Mouse (Mus musculus): Measurements from ENCODE around the gene Gm49322. TPM values are rescaled to one million over a fixed set of nuclear protein-coding genes. Genes with fewer than 3 reads are reported as not detected.
A peak's percentile ranks its signal among the peaks of the same experiment; 100 is the strongest.

The Gm49322 gene
- total and polyA plus RNA-seq, 3 experiments: 0.28 to 1.8 (median 1.1) TPM

DNA sequence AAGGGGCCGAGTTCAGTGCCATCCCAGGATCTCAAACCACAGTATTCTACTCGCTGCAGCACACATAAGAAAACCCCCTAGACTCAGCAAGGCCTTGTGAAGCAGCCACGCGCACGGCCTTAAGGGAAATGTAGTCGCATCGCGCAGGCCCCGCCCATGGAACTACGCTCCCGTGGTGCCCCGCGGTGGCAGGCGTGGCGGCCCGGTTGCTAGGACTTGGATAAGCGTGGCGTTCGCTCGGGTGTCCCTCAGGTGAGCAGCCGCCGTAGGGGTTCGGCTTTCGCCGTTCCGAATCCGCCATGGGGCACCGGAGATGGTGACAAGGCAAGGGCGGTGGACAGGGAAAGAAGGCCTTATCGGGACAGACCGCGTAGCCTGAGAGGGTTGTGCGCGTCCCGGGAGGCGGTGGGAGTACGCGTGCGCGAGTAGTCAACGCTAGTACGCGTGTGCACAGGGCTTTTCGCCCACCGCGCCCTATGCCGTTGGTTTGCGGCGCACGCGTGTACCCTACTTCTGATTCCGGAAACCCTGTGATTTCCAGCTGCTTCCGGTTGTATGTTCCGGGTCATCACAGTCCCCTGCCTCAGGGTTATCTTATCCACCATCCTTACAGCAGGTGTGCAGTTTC is 3.0 kb upstream of the Gm49322 start, which contains the start of the genes Scamp4 and Adat3 (continued):
- TF ChIP-seq UBTF (IDR thresholded peaks at IDR 0.05; ENCODE audit: low read depth, low read length): no peak
- no peak for TF ChIP-seq SMC3 (IDR thresholded peaks at IDR 0.05; ENCODE audit: low read depth, low read length)
- TF ChIP-seq MAFK (IDR thresholded peaks at IDR 0.05; ENCODE audit: insufficient replicate concordance, low read length): 0 out of 2 replicates have a peak, but pooled peaks have one; percentile 27
- peak; percentile 89 for TF ChIP-seq HCFC1 (IDR thresholded peaks at IDR 0.05; ENCODE audit: low read depth, low read length)
- TF ChIP-seq CHD2 (IDR thresholded peaks at IDR 0.05; ENCODE audit: low read length): peak; percentile 18; the same call in 1 of the 2 replicates
- TF ChIP-seq GABPA (IDR thresholded peaks at IDR 0.05; ENCODE audit: insufficient replicate concordance, low read depth, low read length): peak; percentile 19; the same call in 1 of the 2 replicates
- no peak for TF ChIP-seq CHD1 (IDR thresholded peaks at IDR 0.05; ENCODE audit: low read depth, low read length)
- TF ChIP-seq MXI1 (IDR thresholded peaks at IDR 0.05; ENCODE audit: low read depth, low read length): peak; percentile 97

DNA sequence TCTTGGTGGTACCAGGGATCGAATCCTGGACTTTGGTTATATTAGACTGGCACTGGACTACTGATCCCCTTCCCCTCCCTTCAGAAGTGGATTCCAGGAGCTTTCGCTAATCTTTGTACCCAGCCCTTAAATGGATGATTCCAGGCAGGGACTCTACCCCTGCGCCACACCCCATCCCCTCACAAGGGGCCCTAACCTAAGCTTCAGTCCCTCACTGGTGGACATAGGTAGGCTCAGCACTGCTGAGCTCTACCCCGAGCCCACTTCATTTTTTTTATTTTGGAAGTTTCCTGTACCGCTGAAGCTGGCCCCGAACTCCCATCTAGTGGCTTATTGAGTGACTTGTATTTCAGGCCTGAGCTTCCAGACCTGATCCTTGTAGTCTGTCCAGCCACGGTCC is 2.5 kb upstream of the Gm49322 start:
- Histone ChIP-seq H3K27me3 (replicated peaks) (no peaks in the 10 kb centered on the region), H3K4me1 (ENCODE audit: control insufficient read depth in 1 of 2, insufficient read depth in 2 of 2) (peaks cover 15 to 32% of the 10 kb centered on the region in 2 experiments), H3K9me3 (replicated peaks; ENCODE audit: low read length) (no peaks in the 10 kb centered on the region), H3K4me3 (replicated peaks in 1 of 3; ENCODE audit: low read depth in 2 of 3, low read length in 2 of 3, poor library complexity in 1 of 3) (peak overlapping the region; percentile 60 to 92 (median 89)), H3K9ac (ENCODE audit: insufficient read depth, low read depth) (peak overlapping the region; percentile 95), H3K27ac (ENCODE audit: insufficient read depth, low read depth) (peak overlapping the region; percentile 43), H3K79me2 (replicated peaks; ENCODE audit: control insufficient read depth, extremely low read depth, insufficient read depth, poor library complexity, severe bottlenecking) (peaks cover 35% of the 10 kb centered on the region), H3K36me3 (replicated peaks in 1 of 2; ENCODE audit: control insufficient read depth in 1 of 2, insufficient read depth in 1 of 2, low read length in 1 of 2) (peaks cover 27 to 40% of the 10 kb centered on the region in 2 experiments), H3K4me2 (ENCODE audit: insufficient read depth, low read depth, poor library complexity, severe bottlenecking) (peak overlapping the region; percentile 92)
- TF ChIP-seq JUND (conservative IDR thresholded peaks at IDR 0.05; ENCODE audit: low read depth, low read length): no peak
- no peak for TF ChIP-seq NELFE (IDR thresholded peaks at IDR 0.05; ENCODE audit: low read depth, low read length)
- no peak for TF ChIP-seq BHLHE40 (IDR thresholded peaks at IDR 0.05; ENCODE audit: low read depth, low read length)
- TF ChIP-seq POLR2A (IDR thresholded peaks at IDR 0.05; ENCODE audit: low read depth, low read length): no peak
- no peak for TF ChIP-seq MYC (IDR thresholded peaks at IDR 0.05; ENCODE audit: low read depth, low read length)
- no peak for TF ChIP-seq CHD2 (IDR thresholded peaks at IDR 0.05; ENCODE audit: low read length)
- TF ChIP-seq GABPA (IDR thresholded peaks at IDR 0.05; ENCODE audit: insufficient replicate concordance, low read depth, low read length): no peak
- DNase-seq (ENCODE audit: extremely low read depth): no peak
- dilution Hi-C loops (cut with MboI; ENCODE audit: extremely low pct_ligation_motif_present, extremely low pct_unique_long_range_greater_than_20kb, low sequenced_read_pairs): no loop called here
- in situ Hi-C loops (cut with MboI; ENCODE audit: low pct_ligation_motif_present, low pct_unique_long_range_greater_than_20kb, low sequenced_read_pairs): no loop called here

DNA sequence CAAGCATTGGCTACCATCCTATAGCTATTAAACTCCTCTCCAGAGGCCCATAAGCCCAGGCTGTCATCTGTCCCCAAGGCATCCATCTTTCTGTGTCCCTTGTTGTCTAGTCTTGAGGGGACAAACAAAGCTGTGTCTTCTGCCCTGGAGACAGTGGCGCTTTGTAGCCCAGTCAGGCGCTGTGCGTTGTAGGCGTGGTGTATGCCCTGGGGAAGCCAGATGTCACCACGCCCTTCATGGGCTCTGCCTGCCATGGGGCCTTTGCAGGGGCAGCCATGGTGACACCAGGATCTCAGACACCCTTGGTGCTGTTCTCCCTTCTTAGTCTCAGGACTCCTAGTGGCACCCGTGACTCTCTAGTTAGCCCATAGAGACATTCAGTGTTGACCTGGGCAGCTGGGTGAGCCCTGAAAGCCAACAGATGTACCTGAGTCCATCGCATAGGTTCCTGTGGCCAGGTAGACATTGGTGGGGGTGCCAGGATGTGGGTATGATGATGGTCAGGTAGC is 1.8 kb upstream of the Gm49322 start:
- Histone ChIP-seq H3K27ac (ENCODE audit: insufficient read depth, low read depth) (0 out of 2 replicates have a peak overlapping the region, but pooled peaks have one; percentile 43), H3K36me3 (replicated peaks in 1 of 2; ENCODE audit: control insufficient read depth in 1 of 2, insufficient read depth in 1 of 2, low read length in 1 of 2) (peaks cover 34 to 47% of the 10 kb centered on the region in 2 experiments), H3K4me3 (replicated peaks in 1 of 3; ENCODE audit: low read depth in 2 of 3, low read length in 2 of 3, poor library complexity in 1 of 3) (peak overlapping the region; percentile 60 to 92 (median 89)), H3K9me3 (replicated peaks; ENCODE audit: low read length) (no peaks in the 10 kb centered on the region), H3K4me1 (ENCODE audit: control insufficient read depth in 1 of 2, insufficient read depth in 2 of 2) (peaks cover 15 to 37% of the 10 kb centered on the region in 2 experiments), H3K79me2 (replicated peaks; ENCODE audit: control insufficient read depth, extremely low read depth, insufficient read depth, poor library complexity, severe bottlenecking) (peaks cover 35% of the 10 kb centered on the region), H3K9ac (ENCODE audit: insufficient read depth, low read depth) (peak overlapping the region; percentile 95), H3K4me2 (ENCODE audit: insufficient read depth, low read depth, poor library complexity, severe bottlenecking) (peak overlapping the region; percentile 92), H3K27me3 (replicated peaks) (no peaks in the 10 kb centered on the region)
- in situ Hi-C loops (cut with MboI; ENCODE audit: low pct_ligation_motif_present, low pct_unique_long_range_greater_than_20kb, low sequenced_read_pairs) (no loop called here), dilution Hi-C loops (cut with MboI; ENCODE audit: extremely low pct_ligation_motif_present, extremely low pct_unique_long_range_greater_than_20kb, low sequenced_read_pairs) (no loop called here)
- no peak for TF ChIP-seq HCFC1 (IDR thresholded peaks at IDR 0.05; ENCODE audit: low read depth, low read length)
- TF ChIP-seq RCOR1 (conservative IDR thresholded peaks at IDR 0.05; ENCODE audit: low read depth, low read length): no peak
- no peak for TF ChIP-seq GABPA (IDR thresholded peaks at IDR 0.05; ENCODE audit: insufficient replicate concordance, low read depth, low read length)
- TF ChIP-seq MYC (IDR thresholded peaks at IDR 0.05; ENCODE audit: low read depth, low read length): no peak
- peak; percentile 51 for DNase-seq (ENCODE audit: extremely low read depth)

All from CH12.LX (cell line).